ENCODE assay signal across 21 mouse cellular contexts in the genomic region with DNA sequence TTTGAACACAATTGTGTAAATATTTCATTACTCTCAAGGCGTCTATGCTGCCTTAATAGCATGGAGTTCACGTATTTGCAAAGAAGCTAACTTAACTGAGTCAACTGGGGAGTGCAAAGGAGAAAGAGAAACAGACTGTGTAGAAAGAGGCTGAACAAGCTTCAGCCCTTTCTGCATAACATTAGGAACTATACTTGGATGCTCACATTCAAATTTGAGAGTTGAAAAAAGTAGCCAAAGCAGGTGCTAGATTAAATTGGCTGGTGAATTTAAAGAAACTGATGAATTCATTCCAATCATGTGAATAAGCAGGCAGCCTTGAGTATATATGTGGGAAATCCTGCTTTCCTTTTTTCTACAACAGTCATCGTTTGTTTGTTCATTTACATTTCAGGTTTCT.
DNase-seq lines count a peak whose midpoint lies in the region; TF ChIP-seq lines count a peak whose summit lies in the region.
"Had no signal": no experiment of that assay in that cellular context is flagged by ENCODE, and none has a peak within 500 bp of the region (broad histone marks: within the 10 kb centered on the region; RNA-seq: fewer than 3 reads in every experiment).

No protein-coding gene starts in this region.

- TF ChIP-seq CTCF in left cerebral cortex, adult 2 months (IDR thresholded peaks at IDR 0.05) = no peak

- H3K27ac ChIP-seq in left cerebral cortex, adult 2 months = peak overlapping the region; percentile 48; the same call in 1 of the 2 replicates
- H3K27ac ChIP-seq: embryonic facial prominence, embryonic 10.5 days; embryonic facial prominence, embryonic 12.5 days; forebrain, embryonic 13.5 days; forebrain, embryonic 15.5 days had no signal

- H3K4me3 ChIP-seq in left cerebral cortex, adult 2 months = no peak overlapping the region
- H3K4me3 ChIP-seq: embryonic facial prominence, embryonic 10.5 days; embryonic facial prominence, embryonic 12.5 days; forebrain, embryonic 13.5 days; forebrain, embryonic 15.5 days had no signal

- DNase-seq in left cerebral cortex, adult 2 months (ENCODE audit: extremely low spot score in 1 of 2, low spot score in 2 of 2) = no peak
- no peak for DNase-seq in left cerebral cortex, adult 11 months (ENCODE audit: low spot score)
- DNase-seq in A20 (ENCODE audit: low read depth, low spot score) = peak; percentile 9
- peak; percentile 51 for DNase-seq in brain, adult 2 months (ENCODE audit: low read depth, low spot score)
- DNase-seq in layer of hippocampus, postnatal 36 days = no peak
- DNase-seq in embryo, embryonic 11 days = no peak
- DNase-seq: adrenal gland, adult 8-10 months; adrenal gland, postnatal 14 days; adrenal gland, postnatal 36 days; B cell, adult 2 months; cerebellum, adult 11 months; cerebellum, adult 18-20 months; cerebellum, adult 8-10 months; cerebellum, adult 9-11 months; cerebellum, postnatal 14 days; cerebellum, postnatal 36 days; forebrain, postnatal 0 days had no signal

- intact Hi-C loops in left cerebral cortex, adult 2 months (cut with DNase I) = loop anchor here (5.0 to 10.0 kb wide), 2 partner anchors 442 to 794 kb away; no protein-coding TSS in a partner anchor

Comparison
In these comparisons a context has a peak if more than half of its experiments do, and no peak if none do; other contexts are left out.
1. DNase-seq: peak in A20 (single experiment) and brain, adult 2 months (single experiment); none in left cerebral cortex, adult 2 months (0 of 2), left cerebral cortex, adult 11 months (single experiment), layer of hippocampus, postnatal 36 days (0 of 2) and embryo, embryonic 11 days (single experiment).